Mouse (Mus musculus) granulocyte monocyte progenitor cell, adult 5-6 weeks (primary cell): ENCODE data around the gene Pgam2. TPM values are rescaled to one million over a fixed set of nuclear protein-coding genes. Genes with fewer than 3 reads are reported as not detected.

Experiments
- ATAC-seq: replicated peaks from 2 replicates; pipeline ENCODE4 v1.8.0; 2016; ENCODE audit warnings: mild to moderate bottlenecking, moderate TSS enrichment, inconsistent platforms; ENCODE audit not compliant: poor library complexity, severe bottlenecking
- total RNA-seq, 2 experiments: library from RNA; stranded (forward) in 1 of 2; stranded (reverse) in 1 of 2; fragments of 200-712, 200-1000 nt in 1 of 2; fragments of >200 nt in 1 of 2; fragmentation: Nextera tagmentation in 1 of 2; gene quantifications; 2 replicates each; pipeline ENCODE4 v1.2.3; 2014 to 2017

The Pgam2 gene
- total RNA-seq (2014; fragmentation: Nextera tagmentation) (not detected in 2 replicates), total RNA-seq (2017) (not detected in 2 replicates)

GRCm38 (mm10) chr11:5803551-5803981 lies at the start of gene Pgam2:
Pgam2 (minus strand) TSS chr11:5803733.
- no peak for ATAC-seq

- no peak for ATAC-seq
These were observed 48.8 kb upstream of the Pgam2 start for GRCm38 (mm10) chr11:5852314-5852713.

GRCm38 (mm10) chr11:5851021-5851736 lies 47.6 kb upstream of the Pgam2 start:
- no peak for ATAC-seq

GRCm38 (mm10) chr11:5850452-5850851 lies 46.9 kb upstream of the Pgam2 start:
- no peak for ATAC-seq

GRCm38 (mm10) chr11:5849316-5849715 lies 45.8 kb upstream of the Pgam2 start:
- ATAC-seq, result no peak

- ATAC-seq, result no peak
These were observed 45.2 kb upstream of the Pgam2 start for GRCm38 (mm10) chr11:5848741-5849140.

GRCm38 (mm10) chr11:5846639-5847345 lies 43.3 kb upstream of the Pgam2 start:
- no peak for ATAC-seq

GRCm38 (mm10) chr11:5843131-5843530 lies 39.6 kb upstream of the Pgam2 start:
- ATAC-seq, result no peak

- no peak for ATAC-seq
These were observed 38.2 kb upstream of the Pgam2 start for GRCm38 (mm10) chr11:5841751-5842150.

- ATAC-seq, result no peak
These were observed 36.8 kb upstream of the Pgam2 start for GRCm38 (mm10) chr11:5840346-5840745.

GRCm38 (mm10) chr11:5837251-5838246 lies 34.0 kb upstream of the Pgam2 start, which contains the start of gene Polm:
Polm (minus strand) TSS chr11:5838016.
- peak; percentile 89 for ATAC-seq

GRCm38 (mm10) chr11:5836126-5836525 lies 32.6 kb upstream of the Pgam2 start:
- ATAC-seq, result no peak

GRCm38 (mm10) chr11:5835057-5835456 lies 31.5 kb upstream of the Pgam2 start:
- ATAC-seq, result no peak

- ATAC-seq, result no peak
These were observed 31.0 kb upstream of the Pgam2 start for GRCm38 (mm10) chr11:5834506-5834905.

GRCm38 (mm10) chr11:5829327-5829726 lies 25.8 kb upstream of the Pgam2 start:
- ATAC-seq, result peak; percentile 81

- ATAC-seq, result no peak
These were observed 25.1 kb upstream of the Pgam2 start for GRCm38 (mm10) chr11:5828509-5829191.

- ATAC-seq, result no peak
These were observed 24.4 kb upstream of the Pgam2 start for GRCm38 (mm10) chr11:5827931-5828330.

GRCm38 (mm10) chr11:5825432-5825831 lies 21.9 kb upstream of the Pgam2 start:
- ATAC-seq, result no peak

- no peak for ATAC-seq
These were observed 15.7 kb upstream of the Pgam2 start for GRCm38 (mm10) chr11:5819223-5819622.

- no peak for ATAC-seq
These were observed 9.8 kb upstream of the Pgam2 start for GRCm38 (mm10) chr11:5813381-5813780.
